Comparison of ENCODE assay signal across 24 mouse cellular contexts in genomic region chr14:49514137-49514536, GRCm38 (mm10). TPM values are rescaled to one million over a fixed set of nuclear protein-coding genes. Genes with fewer than 3 reads are reported as not detected.
DNase-seq lines count a peak whose midpoint lies in the region; ATAC-seq and TF ChIP-seq lines count a peak whose summit lies in the region.
"Had no signal": no experiment of that assay in that cellular context is flagged by ENCODE, and none has a peak within 500 bp of the region (broad histone marks: within the 10 kb centered on the region; RNA-seq: fewer than 3 reads in every experiment).

No protein-coding gene starts in this region.

- intact Hi-C loops in heart, postnatal 36 days (cut with DNase I), result no loop called here
- intact Hi-C loops in heart, postnatal 25 days (cut with DNase I), result no loop called here

- DNase-seq in heart, adult 18-20 months, result peak; percentile 5 to 16
- DNase-seq in heart, postnatal 36 days, result no peak
- DNase-seq in heart, postnatal 25 days (ENCODE audit: low spot score), result no peak
- peak; percentile 39 for DNase-seq in heart, postnatal 0 days (ENCODE audit: low spot score)
- DNase-seq: adrenal gland, postnatal 14 days; cerebellum, adult 2 months; cerebellum, postnatal 25 days; gastrocnemius, postnatal 10 days; kidney, adult 8-10 months had no signal

- H3K9me3 ChIP-seq in heart, embryonic 14.5 days (ENCODE audit: control insufficient read depth, low read length), result no peaks in the 10 kb centered on the region
- no peaks in the 10 kb centered on the region for H3K9me3 ChIP-seq in heart, postnatal 0 days (replicated peaks; ENCODE audit: control insufficient read depth, low read length)
- H3K9me3 ChIP-seq: embryonic facial prominence, embryonic 12.5 days; forebrain, embryonic 12.5 days; hindbrain, embryonic 12.5 days had no signal

- no peaks in the 10 kb centered on the region for H3K36me3 ChIP-seq in heart, embryonic 14.5 days (ENCODE audit: control insufficient read depth, insufficient read depth, low read length)
- no peaks in the 10 kb centered on the region for H3K36me3 ChIP-seq in heart, postnatal 0 days (replicated peaks; ENCODE audit: control insufficient read depth, insufficient read depth, low read length)
- H3K36me3 ChIP-seq: embryonic facial prominence, embryonic 12.5 days; forebrain, embryonic 12.5 days; hindbrain, embryonic 12.5 days had no signal

- H3K27ac ChIP-seq in heart, embryonic 14.5 days (replicated peaks in 1 of 2; ENCODE audit: control insufficient read depth in 1 of 2, insufficient read depth in 1 of 2, low read depth in 2 of 2, low read length in 2 of 2), result peak overlapping the region; percentile 69 to 81
- peak overlapping the region; percentile 59 for H3K27ac ChIP-seq in heart, postnatal 0 days (ENCODE audit: low read depth)
- H3K27ac ChIP-seq: embryonic facial prominence, embryonic 12.5 days; forebrain, embryonic 12.5 days; hindbrain, embryonic 12.5 days had no signal

- peaks cover 0 to 11% of the 10 kb centered on the region in 2 experiments; a peak in 2 of 4 replicates for H3K4me1 ChIP-seq in heart, embryonic 14.5 days (ENCODE audit: control insufficient read depth in 2 of 2, insufficient read depth in 2 of 2, low read length in 2 of 2)
- H3K4me1 ChIP-seq in heart, postnatal 0 days (ENCODE audit: control insufficient read depth, insufficient read depth), result peaks cover 11% of the 10 kb centered on the region; the same call in 1 of the 2 replicates
- H3K4me1 ChIP-seq: embryonic facial prominence, embryonic 12.5 days; forebrain, embryonic 12.5 days; hindbrain, embryonic 12.5 days had no signal

- 15% methylated on average over 2 of the region's 2 CpGs for WGBS in heart, embryonic 14.5 days
- WGBS in heart, postnatal 0 days, result 11% methylated on average over 2 of the region's 2 CpGs

- no peak overlapping the region for H3K4me3 ChIP-seq in heart, embryonic 14.5 days (ENCODE audit: control insufficient read depth in 1 of 2, insufficient read depth in 1 of 2, low read depth in 1 of 2, low read length in 2 of 2)
- H3K4me3 ChIP-seq in heart, postnatal 0 days (ENCODE audit: low read depth, low read length), result no peak overlapping the region
- H3K4me3 ChIP-seq: embryonic facial prominence, embryonic 12.5 days; forebrain, embryonic 12.5 days; hindbrain, embryonic 12.5 days had no signal

- no peak for TF ChIP-seq CTCF in heart, postnatal 0 days (IDR thresholded peaks at IDR 0.05; ENCODE audit: low read depth)

- H3K27me3 ChIP-seq in heart, embryonic 14.5 days (ENCODE audit: control insufficient read depth, insufficient read depth, low read length), result no peaks in the 10 kb centered on the region
- H3K27me3 ChIP-seq in heart, postnatal 0 days (ENCODE audit: control insufficient read depth, insufficient read depth, low read length), result no peaks in the 10 kb centered on the region
- H3K27me3 ChIP-seq: CH12.LX; embryonic facial prominence, embryonic 12.5 days; forebrain, embryonic 12.5 days; hindbrain, embryonic 12.5 days had no signal

- no peak for ATAC-seq in heart, embryonic 14.5 days (ENCODE audit: insufficient number of reproducible peaks, insufficient read depth, low FRiP score, low read depth)
- ATAC-seq in heart, postnatal 0 days (ENCODE audit: insufficient read depth, low read depth), result peak; percentile 62
- ATAC-seq in erythroid progenitor cell, adult 5-6 weeks (replicated peaks; ENCODE audit: low FRiP score, poor library complexity, severe bottlenecking), result no peak
- ATAC-seq: activated CD4-positive, CD25-positive, alpha-beta regulatory T cell, adult 4 months; forebrain, embryonic 16.5 days; hindbrain, embryonic 16.5 days; inflammation-experienced regulatory T-cells, adult 6 months; intestine, postnatal 0 days; Patski had no signal

- H3K9ac ChIP-seq in heart, embryonic 14.5 days (ENCODE audit: low read length), result no peak overlapping the region
- no peak overlapping the region for H3K9ac ChIP-seq in heart, postnatal 0 days (replicated peaks; ENCODE audit: low read depth, low read length)
- H3K9ac ChIP-seq: embryonic facial prominence, embryonic 12.5 days; forebrain, embryonic 12.5 days; hindbrain, embryonic 12.5 days had no signal

- peak overlapping the region; percentile 27; the same call in 1 of the 2 replicates for H3K4me2 ChIP-seq in heart, embryonic 14.5 days (ENCODE audit: low read length)
- no peak overlapping the region for H3K4me2 ChIP-seq in heart, postnatal 0 days (ENCODE audit: low read depth, low read length)
- H3K4me2 ChIP-seq: embryonic facial prominence, embryonic 12.5 days; forebrain, embryonic 12.5 days; hindbrain, embryonic 12.5 days had no signal

- TF ChIP-seq EP300 in heart, postnatal 0 days (IDR thresholded peaks at IDR 0.05; ENCODE audit: low read depth), result no peak

RNA-seq across cellular contexts. Expression of gene Slc35f4, which starts 11.7 kb away (rescaled TPM):
- not detected for total RNA-seq in heart, adult 18-20 months (2021)
- not detected for total RNA-seq in heart, postnatal 36 days (2021)
- polyA plus RNA-seq in heart, embryonic 14.5 days (2014; fragmentation: Nextera tagmentation; extraction: Ambion mirVana), result 0.18 TPM in 1 of 2 replicates, not detected in the other
- not detected for total RNA-seq in heart, postnatal 25 days (2021)
- not detected in 2 replicates for total RNA-seq in heart, postnatal 0 days (2014; rRNA removed; ENCODE audit: low replicate concordance)
- polyA plus RNA-seq in heart, postnatal 0 days (2015; fragmentation: Nextera tagmentation; extraction: Ambion mirVana), result 0.12 and 0.14 TPM in 2 replicates
- total RNA-seq in erythroid progenitor cell, adult 5-6 weeks (2015; ENCODE audit: low replicate concordance), result not detected in 2 replicates
- not detected in 2 replicates for total RNA-seq in erythroid progenitor cell, adult 5-6 weeks (2017; ENCODE audit: low replicate concordance)
- total RNA-seq: adrenal gland, adult 18-20 months; adrenal gland, postnatal 14 days; CH12.LX; gastrocnemius, postnatal 10 days; gastrocnemius, postnatal 4 days; heart, postnatal 14 days had no signal
- polyA plus RNA-seq: embryonic facial prominence, embryonic 12.5 days; inflammation-experienced regulatory T-cells, adult 6 months; Patski had no signal

Comparison
In these comparisons a context has a peak if more than half of its experiments do, and no peak if none do; other contexts are left out.
1. DNase-seq: peak in heart, adult 18-20 months (2 of 2) and heart, postnatal 0 days (single experiment); none in heart, postnatal 36 days (0 of 2) and heart, postnatal 25 days (single experiment).